ENCODE assay signal across 13 mouse cellular contexts in genomic region chr11:85306577-85307260, GRCm38 (mm10).
"Had no signal": no experiment of that assay in that cellular context is flagged by ENCODE, and none has a peak within 500 bp of the region (broad histone marks: within the 10 kb centered on the region; RNA-seq: fewer than 3 reads in every experiment).

No protein-coding gene starts in this region.

- H3K4me3 ChIP-seq: limb, embryonic 13.5 days; midbrain, embryonic 12.5 days; neural tube, embryonic 13.5 days had no signal

- H3K27ac ChIP-seq: limb, embryonic 13.5 days; liver, embryonic 14.5 days; midbrain, embryonic 12.5 days; neural tube, embryonic 13.5 days had no signal

- H3K9ac ChIP-seq: limb, embryonic 13.5 days; liver, embryonic 14.5 days; midbrain, embryonic 12.5 days; neural tube, embryonic 13.5 days had no signal

- H3K9me3 ChIP-seq: limb, embryonic 13.5 days; midbrain, embryonic 12.5 days; neural tube, embryonic 13.5 days had no signal

- DNase-seq: left cerebral cortex, postnatal 4 days; lung, adult 18-20 months; retina, postnatal 1 day; right cerebral cortex, postnatal 4 days; spleen, adult 18-20 months; thymus, adult 2 months; thymus, postnatal 25 days had no signal

- H3K36me3 ChIP-seq: limb, embryonic 13.5 days; midbrain, embryonic 12.5 days; neural tube, embryonic 13.5 days had no signal

- H3K4me1 ChIP-seq: limb, embryonic 13.5 days had no signal

- H3K4me2 ChIP-seq: limb, embryonic 13.5 days; midbrain, embryonic 12.5 days; neural tube, embryonic 13.5 days had no signal

- ATAC-seq: intestine, embryonic 16.5 days; midbrain, embryonic 16.5 days had no signal

- H3K27me3 ChIP-seq: limb, embryonic 13.5 days; midbrain, embryonic 12.5 days; neural tube, embryonic 13.5 days had no signal
